Mouse (Mus musculus) splenic B cell, adult 2 months (primary cell): ENCODE measurements around the gene Hoxa3.

Experiments used
- DNase-seq: peaks from one replicate; pipeline ENCODE4 v3.0.0-alpha.2; 2011; ENCODE audit warnings: low read depth, low spot score
- H3K27me3 ChIP-seq: 2 replicates; pipeline ENCODE4 v1.6.1; 2012; ENCODE audit warnings: mild to moderate bottlenecking, low read length, moderate library complexity, mixed read lengths; ENCODE audit not compliant: control insufficient read depth, poor library complexity, insufficient read depth, severe bottlenecking
- H3K36me3 ChIP-seq: 2 replicates; pipeline ENCODE4 v1.6.1; 2012; ENCODE audit warnings: mild to moderate bottlenecking, low read length, moderate library complexity, mixed read lengths; ENCODE audit not compliant: control insufficient read depth, poor library complexity, insufficient read depth, severe bottlenecking

Hoxa3 gene

GRCm38 (mm10) chr6:52229558-52230416 lies 16.7 kb upstream of the Hoxa3 start:
- no peaks in the 10 kb centered on the region for H3K36me3 ChIP-seq

DNA sequence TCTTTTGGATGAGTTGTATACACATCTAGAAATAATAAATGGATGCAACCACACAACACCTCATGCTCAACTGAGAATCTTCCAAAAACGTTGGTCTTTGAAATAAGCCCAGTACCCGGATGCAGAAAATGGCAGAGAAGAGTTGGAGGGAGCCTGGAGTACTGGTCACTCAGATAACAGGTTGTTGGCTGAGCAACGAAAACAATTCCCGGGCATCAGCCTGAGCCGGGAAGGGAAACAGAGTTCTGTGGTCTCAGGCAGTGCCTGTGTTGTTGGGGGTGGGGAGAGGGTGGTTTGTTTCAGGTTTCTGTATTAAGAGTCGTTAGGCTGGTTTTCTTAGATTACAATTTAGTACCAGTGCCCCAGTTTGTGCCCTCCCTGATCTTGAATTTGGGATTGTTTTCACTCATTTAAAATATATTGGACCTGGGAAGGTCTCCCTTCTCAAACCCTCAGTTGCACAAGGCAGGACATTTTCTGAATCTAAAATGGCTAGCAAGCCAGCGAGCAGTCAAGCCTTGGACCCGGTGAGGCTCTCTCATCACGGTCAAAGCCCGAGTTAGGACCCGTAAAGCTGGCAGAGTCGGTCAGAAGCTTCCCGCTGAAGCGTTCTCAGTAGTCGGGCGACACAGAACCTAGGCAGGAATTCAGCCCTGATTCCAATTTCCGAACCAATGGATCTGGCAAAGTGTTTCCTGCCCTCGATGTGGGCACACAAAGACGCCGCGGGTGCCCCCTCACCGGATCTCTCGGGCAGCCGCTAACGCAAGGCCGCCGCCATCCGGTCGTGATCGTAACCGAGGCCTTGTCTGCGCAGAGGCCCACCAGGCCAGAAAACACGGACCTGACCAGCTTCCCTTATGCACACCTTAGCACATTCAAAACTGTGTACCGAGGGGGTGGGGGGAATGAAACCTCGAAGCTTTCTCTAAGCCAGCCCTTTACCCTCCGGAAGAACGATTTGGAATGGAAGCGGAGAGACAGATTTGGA lies 15.6 kb upstream of the Hoxa3 start:
- H3K36me3 ChIP-seq = no peaks in the 10 kb centered on the region
- DNase-seq = no peak

More at GRCm38 (mm10) chr6:52229558-52230416, 16.7 kb upstream of the Hoxa3 start:
- DNase-seq = peak; percentile 29
- peaks cover 10% of the 10 kb centered on the region for H3K27me3 ChIP-seq

DNA sequence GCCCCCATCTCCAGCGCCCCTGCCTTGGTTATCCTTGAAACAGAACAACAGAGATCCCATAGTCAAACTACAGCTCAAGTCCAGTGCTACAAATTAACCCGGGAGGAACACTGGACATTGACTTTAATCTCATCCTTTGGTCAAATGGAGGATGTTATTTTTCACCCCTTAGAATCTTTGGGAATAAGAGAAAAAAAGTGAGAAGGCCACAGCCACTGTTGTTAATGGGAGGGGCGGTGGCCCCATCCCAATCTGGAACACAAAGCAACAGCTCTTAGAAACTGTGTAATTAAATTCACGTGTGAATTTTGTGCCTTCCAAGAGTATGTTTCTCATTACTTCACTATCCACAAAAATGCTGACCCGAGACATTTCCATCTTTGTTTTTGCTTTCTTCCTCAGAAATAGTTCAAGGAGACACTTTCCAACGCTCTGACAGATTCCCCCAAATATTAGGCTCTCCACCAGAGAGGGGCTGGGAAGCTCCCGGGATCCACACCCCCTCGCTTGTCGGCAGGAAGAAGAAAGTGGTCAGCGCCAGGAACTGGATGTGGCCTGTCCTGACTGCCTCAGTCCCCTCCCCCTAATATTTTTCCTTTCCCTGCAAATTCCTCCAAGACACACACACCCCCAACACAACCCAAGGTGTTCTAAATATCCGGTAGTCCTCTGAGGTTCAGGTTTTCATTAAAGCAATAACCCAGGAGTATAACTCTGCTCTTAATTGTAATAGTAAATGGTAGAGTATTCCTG lies 14.5 kb upstream of the Hoxa3 start:
- no peaks in the 10 kb centered on the region for H3K36me3 ChIP-seq
- DNase-seq = no peak
- peaks cover 7% of the 10 kb centered on the region for H3K27me3 ChIP-seq

More for the DNA sequence above, 15.6 kb upstream of the Hoxa3 start:
- H3K27me3 ChIP-seq = peaks cover 6% of the 10 kb centered on the region

DNA sequence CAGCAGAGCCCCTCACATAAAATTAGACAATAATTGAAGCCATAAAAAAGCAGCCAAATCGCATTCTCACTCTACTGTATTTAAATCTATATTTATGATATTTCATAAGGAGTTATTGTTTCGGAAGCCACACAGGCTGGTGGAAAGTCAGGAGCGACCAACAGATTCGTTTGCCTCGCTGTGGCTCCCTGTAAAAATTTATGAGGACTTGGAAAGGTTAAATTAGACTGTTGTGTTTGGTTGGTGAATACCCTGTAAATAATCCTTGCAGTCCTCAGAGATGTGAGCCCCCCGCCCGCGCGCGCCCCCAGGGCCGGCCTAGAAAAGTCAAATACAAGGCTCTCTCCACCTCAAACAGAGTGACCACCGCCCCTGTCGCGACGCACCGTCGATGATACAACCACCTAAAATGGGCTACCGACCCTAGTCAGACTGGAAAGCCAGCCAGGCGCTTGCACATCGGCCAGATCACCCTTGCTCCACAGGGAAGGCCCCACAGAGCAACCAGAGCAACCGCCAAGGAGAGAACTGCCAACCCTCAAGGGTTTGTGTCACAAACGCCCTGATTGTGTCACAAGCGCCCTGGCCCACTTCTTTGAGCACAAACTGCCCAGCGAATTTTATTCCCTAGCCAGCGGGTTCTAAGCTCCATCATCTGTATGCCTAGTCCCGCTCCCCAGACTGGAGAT lies 13.6 kb upstream of the Hoxa3 start:
- H3K27me3 ChIP-seq = peaks cover 5% of the 10 kb centered on the region
- no peak for DNase-seq
- no peaks in the 10 kb centered on the region for H3K36me3 ChIP-seq

GRCm38 (mm10) chr6:52225612-52226568 lies 12.8 kb upstream of the Hoxa3 start:
- Histone ChIP-seq H3K27me3 (peaks cover 5% of the 10 kb centered on the region), H3K36me3 (no peaks in the 10 kb centered on the region)
- no peak for DNase-seq

DNA sequence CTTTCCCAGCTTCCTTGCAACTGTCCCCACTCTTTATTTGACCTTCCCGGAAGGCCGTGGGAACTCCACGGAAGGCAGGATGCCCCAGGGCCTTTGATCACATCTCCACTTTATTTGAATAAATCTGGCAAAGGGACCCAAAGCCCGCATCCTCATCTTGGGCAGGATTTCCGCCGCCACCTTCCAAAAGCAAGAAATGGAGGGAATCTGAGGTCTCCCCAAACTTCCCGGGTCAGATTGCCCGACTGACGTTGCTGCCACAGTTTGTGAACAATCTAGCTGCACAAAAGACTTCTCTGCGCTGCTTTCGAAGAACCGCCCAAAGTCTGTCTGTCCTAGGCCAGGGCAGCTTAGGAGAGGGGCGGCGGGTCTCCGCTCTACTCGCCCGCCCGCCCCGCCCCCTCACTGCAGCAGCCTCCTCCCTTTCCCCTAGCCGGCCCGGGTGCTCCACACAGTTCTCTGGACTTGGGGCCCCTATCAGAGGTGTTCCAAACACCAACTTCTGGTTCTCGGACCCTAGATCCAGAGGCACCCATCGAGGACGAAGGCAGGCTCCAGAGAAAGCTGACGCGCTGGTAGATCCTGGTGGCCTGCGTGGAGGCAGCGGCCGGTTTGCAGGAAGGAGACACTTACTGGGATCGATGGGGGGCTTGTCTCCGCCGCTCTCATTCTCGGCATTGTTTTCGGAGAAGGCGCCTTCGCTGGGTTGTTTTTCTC lies 11.9 kb upstream of the Hoxa3 start:
- peak; percentile 20 for DNase-seq
- Histone ChIP-seq H3K27me3 (peaks cover 5% of the 10 kb centered on the region), H3K36me3 (no peaks in the 10 kb centered on the region)

DNA sequence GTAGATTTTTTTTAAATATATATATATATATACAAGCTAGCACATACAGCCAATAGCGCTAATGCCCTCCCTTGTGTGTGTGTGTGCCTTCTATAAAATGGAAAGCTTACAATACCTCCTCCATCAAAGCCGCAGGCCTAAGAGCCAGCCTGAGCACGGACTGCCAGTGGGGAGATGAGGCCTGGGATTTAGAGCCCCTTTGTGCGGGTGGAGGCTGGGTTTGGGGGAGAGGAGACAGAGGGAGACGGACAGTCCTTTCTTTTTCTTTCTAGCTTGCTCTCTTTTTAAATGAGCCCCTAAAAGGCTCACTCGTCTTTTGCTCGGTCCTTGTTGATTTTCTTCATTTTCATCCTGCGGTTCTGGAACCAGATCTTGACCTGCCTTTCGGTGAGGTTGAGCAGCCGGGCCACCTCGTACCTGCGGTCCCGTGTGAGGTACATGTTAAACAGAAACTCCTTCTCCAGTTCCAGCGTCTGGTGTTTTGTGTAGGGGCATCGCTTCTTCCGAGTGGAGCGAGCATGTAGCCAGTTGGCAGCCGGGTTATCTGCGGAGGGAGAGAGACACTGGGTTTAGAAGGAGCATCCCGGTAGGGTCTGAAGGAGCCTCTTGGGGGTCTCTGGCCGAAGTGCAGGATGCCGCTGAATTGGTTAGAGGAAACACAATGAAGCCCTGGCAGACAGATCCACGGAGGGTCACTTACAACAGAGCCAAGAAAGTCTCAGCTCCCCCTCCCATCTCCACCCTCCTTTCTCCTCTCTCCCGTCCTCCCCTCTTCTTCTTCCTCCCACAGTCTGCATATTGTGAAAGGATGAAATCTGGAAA lies 11.0 kb upstream of the Hoxa3 start:
- H3K27me3 ChIP-seq = peaks cover 4% of the 10 kb centered on the region
- H3K36me3 ChIP-seq = no peaks in the 10 kb centered on the region
- peak; percentile 26 for DNase-seq

GRCm38 (mm10) chr6:52222729-52223128 lies 9.6 kb upstream of the Hoxa3 start:
- peaks cover 5% of the 10 kb centered on the region for H3K27me3 ChIP-seq
- no peak for DNase-seq
- H3K36me3 ChIP-seq = no peaks in the 10 kb centered on the region

- no peak for DNase-seq
- no peaks in the 10 kb centered on the region for H3K36me3 ChIP-seq
- peaks cover 5% of the 10 kb centered on the region for H3K27me3 ChIP-seq
Observed at GRCm38 (mm10) chr6:52221993-52222685, 9.0 kb upstream of the Hoxa3 start.

GRCm38 (mm10) chr6:52221337-52221992 lies 8.3 kb upstream of the Hoxa3 start, which contains the start of gene Hoxa7:
TSS of gene Hoxa7 (minus strand) at chr6:52221854.
- H3K27me3 ChIP-seq = peaks cover 5% of the 10 kb centered on the region
- no peaks in the 10 kb centered on the region for H3K36me3 ChIP-seq
- DNase-seq = peak; percentile 90

GRCm38 (mm10) chr6:52220865-52221310 lies 7.8 kb upstream of the Hoxa3 start:
- Histone ChIP-seq H3K36me3 (no peaks in the 10 kb centered on the region), H3K27me3 (peaks cover 5% of the 10 kb centered on the region)
- no peak for DNase-seq
